Mouse (Mus musculus): ENCODE results near the gene Reep3. TPM values are rescaled to one million over a fixed set of nuclear protein-coding genes. Genes with fewer than 3 reads are reported as not detected.

The Reep3 gene
- 10 to 100 TPM; 24.9 to 25.1 TPM for total RNA-seq (2021)

DNA sequence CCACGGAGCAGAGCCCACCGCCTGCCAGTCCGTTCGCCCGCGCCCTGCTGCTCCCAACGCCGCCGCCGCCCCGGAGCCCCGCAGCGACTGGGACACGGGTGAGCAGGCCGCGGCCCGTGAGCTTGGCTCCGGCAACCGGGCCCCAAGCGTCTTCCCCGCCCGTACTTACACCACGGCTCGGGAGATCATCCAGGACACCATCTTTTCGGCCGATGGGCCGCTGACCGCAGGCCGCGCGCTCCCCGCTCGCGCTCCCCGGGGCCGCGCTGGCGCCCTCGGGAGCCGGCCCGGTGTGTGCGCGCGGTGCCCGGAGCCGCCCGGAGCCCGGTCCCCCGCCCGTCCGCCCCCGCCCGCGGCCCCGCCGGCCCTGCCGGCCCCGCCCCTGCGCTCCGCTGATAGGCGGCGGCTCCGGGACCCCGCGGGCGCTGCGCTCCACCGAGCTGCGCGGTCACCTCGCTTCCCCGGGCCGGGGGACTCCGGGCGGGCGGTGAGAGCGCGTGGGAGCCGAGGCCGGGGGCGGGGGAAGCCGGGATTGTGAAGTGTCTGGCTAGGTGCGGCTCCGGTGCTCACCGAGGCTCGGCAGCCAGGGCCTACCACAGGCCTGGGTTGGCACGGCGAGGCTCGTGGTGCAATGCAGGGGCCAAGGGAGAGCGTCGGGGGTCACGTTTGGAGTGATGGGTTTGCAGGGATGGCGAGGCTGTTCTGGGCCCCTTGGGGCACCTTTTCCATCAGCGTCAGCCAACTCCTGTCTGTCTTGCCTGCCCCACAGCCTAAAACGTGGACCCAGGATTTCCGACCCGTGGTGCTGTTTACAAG, at the start of gene Reep3:
TSS of gene Reep3 (minus strand) at position 325 of the 816 bp plus-strand sequence.
- DNase-seq (ENCODE audit: extremely low spot score in 1 of 2, low spot score in 2 of 2) = peak in 1 of 2 experiments; percentile 87
- intact Hi-C loops (cut with DNase I) = loop anchor here (2.0 to 5.0 kb wide), 3 partner anchors 70 to 185 kb away; no protein-coding TSS in a partner anchor

DNA sequence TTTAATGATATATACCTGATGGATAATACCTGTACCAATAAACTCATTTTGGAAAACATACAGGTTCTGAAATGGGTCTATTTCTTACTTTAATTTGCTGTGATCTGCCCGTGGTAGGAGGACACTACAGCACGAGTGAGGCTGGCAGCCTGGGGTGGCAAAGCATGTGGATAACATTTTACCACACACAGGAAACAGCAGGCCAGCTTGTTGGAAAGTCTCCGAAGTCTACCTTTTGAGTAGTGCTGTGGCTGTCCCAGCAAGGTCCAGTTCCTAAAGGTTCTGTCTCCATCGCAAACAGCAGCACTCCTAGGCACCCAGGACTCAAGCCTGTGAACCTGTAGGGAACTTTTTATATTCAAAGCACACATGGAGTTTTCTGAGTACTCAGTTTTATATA, 48.9 kb upstream of the Reep3 start:
- intact Hi-C loops (cut with DNase I) = no loop called here

DNA sequence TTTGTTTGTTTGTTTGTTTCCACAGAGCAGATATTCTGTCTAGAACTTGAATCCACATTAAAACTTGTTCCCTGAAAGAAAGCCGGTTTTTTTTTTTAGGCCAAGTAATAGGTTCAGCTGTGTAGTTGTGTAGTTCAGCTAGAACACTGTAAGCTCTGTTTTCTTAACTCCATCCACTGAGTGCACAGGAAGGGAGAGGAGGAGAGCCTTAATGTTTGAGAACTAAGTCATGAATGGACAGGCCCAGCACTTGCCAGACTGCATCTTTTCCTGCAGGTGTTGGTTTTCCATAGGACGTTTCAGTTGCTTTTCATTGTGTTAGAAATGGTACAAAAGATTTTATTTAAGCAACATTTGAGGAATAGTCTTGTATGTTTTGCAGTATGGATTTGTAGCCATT, 47.5 kb upstream of the Reep3 start:
- intact Hi-C loops (cut with DNase I) = no loop called here
- DNase-seq (ENCODE audit: extremely low spot score in 1 of 2, low spot score in 2 of 2) = no peak

More for the DNA sequence above, 48.9 kb upstream of the Reep3 start:
- DNase-seq (ENCODE audit: extremely low spot score in 1 of 2, low spot score in 2 of 2) = no peak

GRCm38 (mm10) chr10:67143661-67144060, 46.9 kb upstream of the Reep3 start:
- intact Hi-C loops (cut with DNase I) = no loop called here
- peak in 1 of 2 experiments; percentile 31 for DNase-seq (ENCODE audit: extremely low spot score in 1 of 2, low spot score in 2 of 2)

DNA sequence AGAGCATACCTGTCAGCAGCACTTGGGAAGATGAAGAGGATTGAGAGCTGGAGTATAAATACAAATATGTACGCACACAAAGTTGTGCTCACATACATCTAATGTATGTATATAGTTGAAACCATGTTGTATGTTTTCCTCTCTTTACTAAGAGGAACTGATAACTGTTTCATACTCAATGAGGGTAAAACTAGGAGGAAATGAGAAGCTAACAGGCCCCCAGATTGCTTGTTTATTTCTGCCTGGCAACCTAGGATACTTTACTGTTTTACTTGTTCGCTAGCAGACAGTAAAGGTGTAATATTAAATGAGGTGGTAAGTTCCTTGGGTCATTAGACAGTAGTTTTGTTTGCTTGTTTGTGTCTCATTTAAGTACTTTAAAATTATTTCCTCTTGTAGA, 40.7 kb upstream of the Reep3 start:
- intact Hi-C loops (cut with DNase I) = no loop called here
- DNase-seq (ENCODE audit: extremely low spot score in 1 of 2, low spot score in 2 of 2) = no peak

DNA sequence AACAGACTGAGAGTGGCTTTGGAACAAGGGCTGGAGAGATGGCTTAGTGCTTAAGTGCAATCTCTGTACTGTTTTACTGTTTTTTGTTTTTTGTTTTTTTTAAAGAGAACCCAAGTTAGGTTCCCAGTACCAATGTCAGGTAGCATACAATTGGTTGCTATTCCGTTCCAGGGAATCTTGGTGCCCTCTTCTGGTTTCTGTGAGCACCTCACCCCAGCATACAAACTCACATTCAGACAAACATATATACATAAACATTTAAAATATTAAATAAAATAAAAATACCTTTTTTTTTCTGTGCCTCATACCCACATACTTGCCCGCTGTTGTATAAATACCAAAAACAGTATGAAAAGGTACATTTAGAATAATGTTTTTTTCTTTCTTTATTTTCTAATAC, 37.6 kb upstream of the Reep3 start:
- intact Hi-C loops (cut with DNase I) = no loop called here
- no peak for DNase-seq (ENCODE audit: extremely low spot score in 1 of 2, low spot score in 2 of 2)

DNA sequence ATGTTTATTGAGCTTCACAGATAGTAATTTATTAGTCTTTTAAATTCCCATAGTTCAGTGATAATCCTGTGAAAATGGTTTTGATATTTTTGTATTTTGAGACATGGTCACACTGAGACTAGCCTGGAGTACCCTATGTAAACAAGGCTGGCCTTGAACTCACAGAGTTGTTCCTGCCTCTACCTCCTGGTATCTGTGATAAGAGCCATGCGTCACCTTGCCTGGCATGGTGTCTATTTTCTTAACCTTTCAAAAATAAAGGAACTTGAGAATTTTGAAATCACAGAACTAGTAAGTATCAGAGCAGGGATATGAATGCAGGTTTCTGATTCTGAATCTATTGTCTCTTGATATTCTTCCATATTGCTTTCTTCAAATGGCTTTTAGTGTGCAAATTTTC, 35.0 kb upstream of the Reep3 start:
- DNase-seq (ENCODE audit: extremely low spot score in 1 of 2, low spot score in 2 of 2) = no peak
- intact Hi-C loops (cut with DNase I) = no loop called here

GRCm38 (mm10) chr10:67129531-67129930, 32.8 kb upstream of the Reep3 start:
- no peak for DNase-seq (ENCODE audit: extremely low spot score in 1 of 2, low spot score in 2 of 2)
- intact Hi-C loops (cut with DNase I) = no loop called here

DNA sequence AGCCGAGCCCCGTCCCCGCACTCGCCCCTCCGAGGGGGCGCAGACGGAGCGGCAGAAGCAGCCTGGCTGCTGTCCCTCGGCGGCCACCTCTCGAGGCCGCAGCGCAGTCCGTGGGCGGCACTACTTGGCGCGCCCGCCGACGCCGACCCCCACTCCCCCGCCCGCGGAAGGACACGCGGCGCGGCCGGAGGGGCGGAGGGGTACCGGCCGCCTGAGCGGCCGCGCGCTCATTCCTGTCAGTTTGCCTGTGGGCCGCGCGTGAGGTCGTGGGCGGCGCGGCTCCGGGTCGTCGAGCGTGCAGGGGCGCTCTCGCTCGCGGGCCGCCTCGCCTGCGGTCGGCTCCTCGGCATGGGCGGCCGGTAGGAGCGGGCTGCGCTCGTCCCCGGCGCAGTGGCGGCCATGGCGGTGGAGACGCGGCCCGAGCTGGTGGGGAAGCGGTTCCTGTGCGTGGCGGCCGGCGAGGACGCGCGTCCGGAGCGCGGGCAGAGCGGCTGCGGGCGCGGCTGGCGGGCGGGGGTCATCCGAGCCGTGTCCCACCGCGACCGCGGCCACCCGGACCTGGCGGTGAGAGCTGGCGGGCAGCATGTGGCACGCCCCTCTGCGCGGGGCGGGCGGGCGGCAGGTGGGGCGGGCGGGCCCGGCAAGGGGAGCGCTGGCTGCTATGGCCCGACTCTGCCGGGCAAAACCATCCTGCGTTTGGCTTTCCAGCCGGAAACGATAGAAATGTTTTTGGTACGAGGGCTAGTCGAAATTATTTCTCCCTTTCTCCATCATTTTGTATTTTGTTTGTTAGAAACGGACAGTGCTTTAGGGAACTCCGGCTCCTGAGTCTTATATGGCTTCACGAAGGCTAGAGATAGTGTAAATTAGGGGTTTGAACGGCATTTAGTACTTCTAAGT, 30.4 kb upstream of the Reep3 start:
- intact Hi-C loops (cut with DNase I) = no loop called here
- DNase-seq (ENCODE audit: extremely low spot score in 1 of 2, low spot score in 2 of 2) = peak in 1 of 2 experiments; percentile 71

GRCm38 (mm10) chr10:67126061-67126858, 29.5 kb upstream of the Reep3 start:
- DNase-seq (ENCODE audit: extremely low spot score in 1 of 2, low spot score in 2 of 2) = peak in 1 of 2 experiments; percentile 57
- intact Hi-C loops (cut with DNase I) = no loop called here

GRCm38 (mm10) chr10:67124156-67124555, 27.4 kb upstream of the Reep3 start:
- intact Hi-C loops (cut with DNase I) = no loop called here
- no peak for DNase-seq (ENCODE audit: extremely low spot score in 1 of 2, low spot score in 2 of 2)

- intact Hi-C loops (cut with DNase I) = no loop called here
- DNase-seq (ENCODE audit: extremely low spot score in 1 of 2, low spot score in 2 of 2) = no peak
These were observed 27.0 kb upstream of the Reep3 start for GRCm38 (mm10) chr10:67123756-67124155.

GRCm38 (mm10) chr10:67120640-67121039, 23.9 kb upstream of the Reep3 start:
- DNase-seq (ENCODE audit: extremely low spot score in 1 of 2, low spot score in 2 of 2) = no peak
- intact Hi-C loops (cut with DNase I) = no loop called here

DNA sequence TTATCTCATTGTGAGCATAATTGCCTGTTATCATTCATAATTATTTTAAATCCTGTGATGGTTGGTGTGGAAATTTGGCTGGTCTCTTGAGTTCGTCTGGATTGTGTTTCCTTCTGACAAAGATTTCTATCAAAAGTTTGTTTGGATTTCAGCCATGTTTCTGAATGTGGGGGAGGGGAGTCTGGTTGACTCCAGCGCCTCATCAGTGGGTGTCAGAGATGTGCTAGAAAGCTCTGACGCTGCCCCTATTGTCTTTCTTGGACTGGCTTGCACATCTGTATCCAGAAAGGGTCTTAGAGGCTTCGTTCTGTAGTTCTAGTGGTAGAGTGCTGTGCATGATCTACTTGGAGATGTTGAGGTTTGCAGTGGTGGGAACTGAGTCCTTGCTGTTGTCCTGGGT, 23.4 kb upstream of the Reep3 start:
- intact Hi-C loops (cut with DNase I) = no loop called here
- no peak for DNase-seq (ENCODE audit: extremely low spot score in 1 of 2, low spot score in 2 of 2)

DNA sequence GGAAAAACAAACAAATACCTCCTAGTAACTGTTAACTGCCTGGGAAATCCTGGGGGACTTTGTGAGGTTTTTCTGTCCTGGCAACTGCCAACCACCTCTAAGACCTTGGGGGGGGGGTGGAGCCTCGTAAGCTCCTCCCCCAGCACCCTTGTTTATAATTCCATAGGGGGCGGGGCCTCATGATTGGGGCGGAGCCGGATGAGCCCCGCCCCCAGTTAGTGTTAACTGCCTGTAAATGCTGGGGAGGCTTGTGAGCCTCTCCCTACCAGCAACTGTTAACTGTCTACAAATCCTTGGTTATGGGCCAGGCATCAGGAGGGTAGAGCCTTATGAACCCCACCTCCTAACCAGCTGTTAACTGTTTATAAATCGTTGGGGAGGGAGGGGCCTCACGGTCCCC, 22.5 kb upstream of the Reep3 start:
- intact Hi-C loops (cut with DNase I) = no loop called here
- DNase-seq (ENCODE audit: extremely low spot score in 1 of 2, low spot score in 2 of 2) = no peak

GRCm38 (mm10) chr10:67116251-67116650, 19.5 kb upstream of the Reep3 start:
- intact Hi-C loops (cut with DNase I) = no loop called here
- DNase-seq (ENCODE audit: extremely low spot score in 1 of 2, low spot score in 2 of 2) = no peak

- intact Hi-C loops (cut with DNase I) = no loop called here
These were observed 18.9 kb upstream of the Reep3 start for GRCm38 (mm10) chr10:67115666-67116091.

DNA sequence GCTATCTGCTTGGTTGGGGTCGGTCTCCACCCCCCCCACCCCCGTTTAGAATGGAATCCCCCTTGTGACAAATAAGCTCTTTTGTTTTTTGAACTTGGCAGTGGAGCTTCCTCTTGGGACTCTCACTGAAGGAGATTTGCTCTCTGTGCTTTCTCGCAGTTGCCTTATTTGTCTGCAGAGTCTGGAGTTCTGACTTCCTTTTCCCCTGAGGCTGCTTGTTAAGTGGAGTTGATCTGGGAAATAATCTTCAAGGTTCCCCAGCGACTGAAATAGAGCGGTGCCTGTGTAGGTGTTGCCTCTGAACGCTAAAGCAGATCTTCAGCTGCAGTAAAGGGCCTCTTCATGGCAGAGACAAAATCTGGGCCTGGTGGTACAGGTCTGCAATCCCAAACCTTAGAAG, 18.4 kb upstream of the Reep3 start:
- intact Hi-C loops (cut with DNase I) = no loop called here
- DNase-seq (ENCODE audit: extremely low spot score in 1 of 2, low spot score in 2 of 2) = no peak

More at GRCm38 (mm10) chr10:67115666-67116091, 18.9 kb upstream of the Reep3 start:
- no peak for DNase-seq (ENCODE audit: extremely low spot score in 1 of 2, low spot score in 2 of 2)

GRCm38 (mm10) chr10:67113833-67114232, 17.1 kb upstream of the Reep3 start:
- intact Hi-C loops (cut with DNase I) = no loop called here
- no peak for DNase-seq (ENCODE audit: extremely low spot score in 1 of 2, low spot score in 2 of 2)

Data from left cerebral cortex, postnatal 10 days (tissue).